In genomic region chr7:19383708-19384107, GRCm38 (mm10) we compare ENCODE assay signal across 18 mouse cellular contexts. TPM values are rescaled to one million over a fixed set of nuclear protein-coding genes. Genes with fewer than 3 reads are reported as not detected.
DNase-seq lines count a peak whose midpoint lies in the region; ATAC-seq lines count a peak whose summit lies in the region.
"Had no signal": no experiment of that assay in that cellular context is flagged by ENCODE, and none has a peak within 500 bp of the region (broad histone marks: within the 10 kb centered on the region; RNA-seq: fewer than 3 reads in every experiment).

No protein-coding gene starts in this region.

- DNase-seq in adrenal gland, adult (ENCODE audit: inconsistent age in 2 of 2, low spot score in 1 of 2) = peak; percentile 68 to 69
- no peak for DNase-seq in adrenal gland, adult 2 months
- no peak for DNase-seq in liver, embryonic 11.5 days (ENCODE audit: low spot score)
- DNase-seq in liver = no peak
- no peak for DNase-seq in neural tube, embryonic 10.5 days (ENCODE audit: extremely low spot score, low spot score)
- no peak for DNase-seq in heart, adult 8-10 months (ENCODE audit: low spot score)
- DNase-seq in embryo, embryonic 11 days = no peak
- DNase-seq: cerebellum, postnatal 25 days; gastrocnemius, postnatal 25 days; heart, postnatal 4 days; kidney, adult 18-20 months; kidney, postnatal 36 days; lung, postnatal 36 days; right cerebral cortex, postnatal 4 days had no signal

- peak overlapping the region; percentile 20; the same call in 1 of the 2 replicates for H3K4me2 ChIP-seq in liver, embryonic 11.5 days
- H3K4me2 ChIP-seq in neural tube, embryonic 13.5 days = peak overlapping the region; percentile 91

- no peaks in the 10 kb centered on the region for H3K27me3 ChIP-seq in liver, embryonic 11.5 days (replicated peaks; ENCODE audit: control insufficient read depth, insufficient read depth, low read length)
- no peaks in the 10 kb centered on the region for H3K27me3 ChIP-seq in neural tube, embryonic 13.5 days
- H3K27me3 ChIP-seq: heart, embryonic 12.5 days; limb, embryonic 15.5 days; Patski had no signal

- peaks cover 8% of the 10 kb centered on the region for H3K4me1 ChIP-seq in liver, embryonic 11.5 days (replicated peaks; ENCODE audit: control insufficient read depth, insufficient read depth, low read length)
- H3K4me1 ChIP-seq in neural tube, embryonic 13.5 days (replicated peaks) = peaks cover 27% of the 10 kb centered on the region

- H3K36me3 ChIP-seq in liver, embryonic 11.5 days (ENCODE audit: control insufficient read depth, insufficient read depth, low read length) = peaks cover 35% of the 10 kb centered on the region
- peaks cover 49% of the 10 kb centered on the region for H3K36me3 ChIP-seq in neural tube, embryonic 13.5 days

- WGBS in liver, embryonic 11.5 days = 88% methylated on average over 9 of the region's 9 CpGs
- 86% methylated on average over 9 of the region's 9 CpGs for WGBS in neural tube, embryonic 13.5 days

- no peak overlapping the region for H3K4me3 ChIP-seq in liver, embryonic 11.5 days (ENCODE audit: low read depth, low read length)
- no peak overlapping the region for H3K4me3 ChIP-seq in neural tube, embryonic 13.5 days

- no peak for ATAC-seq in liver, embryonic 11.5 days (replicated peaks; ENCODE audit: low FRiP score)
- ATAC-seq in neural tube, embryonic 13.5 days (ENCODE audit: low read depth) = no peak
- ATAC-seq: Patski had no signal

- no peak overlapping the region for H3K9ac ChIP-seq in liver, embryonic 11.5 days (ENCODE audit: low read depth, low read length)
- 0 out of 2 replicates have a peak overlapping the region, but pooled peaks have one; percentile 87 for H3K9ac ChIP-seq in neural tube, embryonic 13.5 days
- H3K9ac ChIP-seq: limb, embryonic 15.5 days had no signal

- H3K9me3 ChIP-seq in liver, embryonic 11.5 days (ENCODE audit: control insufficient read depth, low read length) = no peaks in the 10 kb centered on the region
- H3K9me3 ChIP-seq in neural tube, embryonic 13.5 days = no peaks in the 10 kb centered on the region
- H3K9me3 ChIP-seq: heart, embryonic 12.5 days; limb, embryonic 15.5 days had no signal

- H3K27ac ChIP-seq in liver, embryonic 11.5 days (ENCODE audit: low read depth, low read length) = no peak overlapping the region
- H3K27ac ChIP-seq in neural tube, embryonic 13.5 days (replicated peaks) = no peak overlapping the region
- H3K27ac ChIP-seq: limb, embryonic 15.5 days had no signal

RNA-seq across cellular contexts. Expression of gene Ercc2, which starts 1.9 kb away (rescaled TPM):
- total RNA-seq in adrenal gland, adult 2 months (2021) = 10 to 100 TPM; 21.7 to 25.5 TPM
- polyA plus RNA-seq in adrenal gland, adult 2 months (2012; rRNA removed) = 92.3 and 94.7 TPM in 2 replicates
- 14.0 and 15.6 TPM in 2 replicates for polyA plus RNA-seq in liver, embryonic 11.5 days (2014; fragmentation: Nextera tagmentation; extraction: Ambion mirVana)
- 18.6 and 20.5 TPM in 2 replicates for polyA plus RNA-seq in neural tube, embryonic 13.5 days (2015; fragmentation: Nextera tagmentation; extraction: Ambion mirVana)
- total RNA-seq in heart, adult 8-10 months (2022) = 10 to 100 TPM; 11.2 to 14.5 (median 13.2) TPM

RNA-seq across cellular contexts. Expression of gene Klc3, which starts 20.2 kb away (rescaled TPM):
- 1 to 10 TPM in 1 of 2 experiments, under 1 TPM in 1; 0.98 to 5.2 TPM for total RNA-seq in adrenal gland, adult 2 months (2021)
- 1.3 and 3.7 TPM in 2 replicates for polyA plus RNA-seq in adrenal gland, adult 2 months (2012; rRNA removed)
- 0.71 and 0.99 TPM in 2 replicates for polyA plus RNA-seq in liver, embryonic 11.5 days (2014; fragmentation: Nextera tagmentation; extraction: Ambion mirVana)
- polyA plus RNA-seq in neural tube, embryonic 13.5 days (2015; fragmentation: Nextera tagmentation; extraction: Ambion mirVana) = 4.0 and 5.3 TPM in 2 replicates
- 1 to 10 TPM in 1 of 4 experiments, under 1 TPM in 2, not detected in 1; 0.60 to 1.2 (median 0.75) TPM for total RNA-seq in heart, adult 8-10 months (2022)

RNA-seq across cellular contexts. Expression of gene Ckm, which starts 20.9 kb away (rescaled TPM):
- total RNA-seq in adrenal gland, adult 2 months (2021) = not detected
- 0.84 and 1.0 TPM in 2 replicates for polyA plus RNA-seq in adrenal gland, adult 2 months (2012; rRNA removed)
- 0.34 and 0.40 TPM in 2 replicates for polyA plus RNA-seq in liver, embryonic 11.5 days (2014; fragmentation: Nextera tagmentation; extraction: Ambion mirVana)
- 1.1 and 1.3 TPM in 2 replicates for polyA plus RNA-seq in neural tube, embryonic 13.5 days (2015; fragmentation: Nextera tagmentation; extraction: Ambion mirVana)
- 1,000 to 10,000 TPM; 3,513 to 3,931 (median 3,544) TPM for total RNA-seq in heart, adult 8-10 months (2022)
- polyA plus RNA-seq: Patski had no signal

RNA-seq across cellular contexts. Expression of gene Ppp1r13l, which starts 24.2 kb away (rescaled TPM):
- total RNA-seq in adrenal gland, adult 2 months (2021) = 1 to 10 TPM; 6.5 to 8.3 TPM
- polyA plus RNA-seq in adrenal gland, adult 2 months (2012; rRNA removed) = 16.9 and 20.2 TPM in 2 replicates
- 3.9 and 4.2 TPM in 2 replicates for polyA plus RNA-seq in liver, embryonic 11.5 days (2014; fragmentation: Nextera tagmentation; extraction: Ambion mirVana)
- polyA plus RNA-seq in neural tube, embryonic 13.5 days (2015; fragmentation: Nextera tagmentation; extraction: Ambion mirVana) = 1.2 and 3.4 TPM in 2 replicates
- 10 to 100 TPM; 31.6 to 66.7 (median 47.6) TPM for total RNA-seq in heart, adult 8-10 months (2022)

RNA-seq across cellular contexts. Expression of gene Cd3eap, which starts 24.4 kb away (rescaled TPM):
- total RNA-seq in adrenal gland, adult 2 months (2021) = 10 to 100 TPM; 13.2 to 13.3 TPM
- 12.3 and 21.5 TPM in 2 replicates for polyA plus RNA-seq in adrenal gland, adult 2 months (2012; rRNA removed)
- polyA plus RNA-seq in liver, embryonic 11.5 days (2014; fragmentation: Nextera tagmentation; extraction: Ambion mirVana) = 28.7 and 30.2 TPM in 2 replicates
- polyA plus RNA-seq in neural tube, embryonic 13.5 days (2015; fragmentation: Nextera tagmentation; extraction: Ambion mirVana) = 19.8 and 21.1 TPM in 2 replicates
- total RNA-seq in heart, adult 8-10 months (2022) = 10 to 100 TPM in 1 of 4 experiments, 1 to 10 TPM in 3; 8.8 to 12.7 (median 9.4) TPM

Comparison
In these comparisons a context has a peak if more than half of its experiments do, and no peak if none do; other contexts are left out.
1. DNase-seq: peak in adrenal gland, adult (2 of 2); none in adrenal gland, adult 2 months (single experiment), liver, embryonic 11.5 days (single experiment), liver (single experiment), neural tube, embryonic 10.5 days (single experiment), heart, adult 8-10 months (single experiment) and embryo, embryonic 11 days (single experiment).